Mouse (Mus musculus): ENCODE measurements at regions not wholly inside any gene's neighbourhood (a gene's known extent, or its start where the extent isn't known, plus 50 kb on each side); places are given as distances from the start of the nearest gene placed in this dataset.

DNA sequence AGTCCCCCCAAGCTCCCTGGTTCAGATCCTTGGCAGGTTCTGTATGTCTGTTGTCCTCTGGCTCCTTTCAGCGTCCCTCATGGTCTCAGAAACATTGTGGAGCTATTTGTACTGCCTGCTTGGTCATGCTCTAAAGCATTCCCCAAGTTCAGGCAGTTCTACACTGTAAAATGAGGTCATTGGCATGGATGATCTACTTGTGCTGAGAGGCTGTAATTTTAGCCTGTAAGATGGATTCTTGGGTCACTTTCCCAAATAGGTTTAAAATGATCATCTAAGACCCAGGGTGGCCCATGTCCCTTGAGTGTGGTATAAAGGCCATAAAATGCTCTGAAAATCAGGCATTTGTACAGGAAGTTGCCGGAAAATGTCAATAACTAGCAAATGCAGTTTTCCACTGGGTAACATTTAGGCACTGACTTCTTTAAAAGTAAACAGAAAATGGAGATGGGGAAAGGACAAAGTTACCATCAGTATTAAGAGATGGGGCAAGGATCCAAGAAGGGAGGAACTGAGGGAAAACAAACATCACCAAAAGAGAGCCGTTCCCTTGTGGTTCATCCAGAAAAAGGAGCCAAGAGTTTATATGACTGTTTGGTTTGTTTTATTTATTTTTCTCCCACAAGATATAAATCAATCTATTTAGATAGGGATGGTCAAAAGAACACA is 81.5 kb upstream of the Gm11232 start:
- H3K36me3 ChIP-seq (ENCODE audit: insufficient read depth, low read length), result no peaks in the 10 kb centered on the region
- H3K9ac ChIP-seq (ENCODE audit: low read depth, low read length), result no peak overlapping the region
- H3K27me3 ChIP-seq (ENCODE audit: insufficient read depth, low read length), result no peaks in the 10 kb centered on the region
- H3K9me3 ChIP-seq (replicated peaks; ENCODE audit: low read length), result no peaks in the 10 kb centered on the region
- DNase-seq (ENCODE audit: low spot score), result peak; percentile 87
- no peak for TF ChIP-seq CTCF (IDR thresholded peaks at IDR 0.05; ENCODE audit: low read depth)
- H3K27ac ChIP-seq, result peak overlapping the region; percentile 36; the same call in 1 of the 2 replicates
- H3K4me3 ChIP-seq (replicated peaks; ENCODE audit: low read depth, low read length), result no peak overlapping the region
- H3K4me2 ChIP-seq (ENCODE audit: low read length), result no peak overlapping the region
- 31% methylated on average over 3 of the region's 3 CpGs for WGBS
- no peaks in the 10 kb centered on the region; the same call in 1 of the 2 replicates for H3K4me1 ChIP-seq (replicated peaks; ENCODE audit: insufficient read depth, low read length)
- peak; percentile 88 for ATAC-seq (replicated peaks; ENCODE audit: low FRiP score, low read depth)

DNA sequence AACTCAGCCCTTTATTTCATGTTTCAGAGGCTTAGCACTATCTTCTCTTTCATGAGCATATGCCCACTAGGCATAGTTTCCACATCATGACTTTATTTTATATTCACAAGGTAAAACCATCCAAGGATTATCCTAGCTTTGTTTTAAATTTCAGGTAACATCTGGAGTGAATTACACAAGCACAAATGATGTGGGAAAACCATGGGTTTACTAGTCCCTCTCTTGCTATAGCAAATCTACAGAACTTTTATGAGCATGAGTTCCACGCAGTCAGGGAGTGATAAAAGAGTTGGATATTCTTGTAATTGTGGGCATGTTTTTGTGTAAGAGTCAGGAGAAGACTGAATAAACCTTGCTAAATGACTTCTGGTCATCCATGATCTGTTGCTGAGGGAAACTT is 78.0 kb upstream of the Gm11232 start:
- H3K9ac ChIP-seq (ENCODE audit: low read depth, low read length), result no peak overlapping the region
- no peak overlapping the region for H3K4me3 ChIP-seq (replicated peaks; ENCODE audit: low read depth, low read length)
- ATAC-seq (replicated peaks; ENCODE audit: low FRiP score, low read depth), result no peak
- no peak overlapping the region for H3K27ac ChIP-seq
- H3K27me3 ChIP-seq (ENCODE audit: insufficient read depth, low read length), result no peaks in the 10 kb centered on the region
- no peak for TF ChIP-seq CTCF (IDR thresholded peaks at IDR 0.05; ENCODE audit: low read depth)
- no peaks in the 10 kb centered on the region; the same call in 1 of the 2 replicates for H3K4me1 ChIP-seq (replicated peaks; ENCODE audit: insufficient read depth, low read length)
- H3K4me2 ChIP-seq (ENCODE audit: low read length), result no peak overlapping the region
- H3K36me3 ChIP-seq (ENCODE audit: insufficient read depth, low read length), result no peaks in the 10 kb centered on the region
- H3K9me3 ChIP-seq (replicated peaks; ENCODE audit: low read length), result no peaks in the 10 kb centered on the region
- no peak for DNase-seq (ENCODE audit: low spot score)
- WGBS, result 88% methylated on average over 1 of the region's 1 CpGs

DNA sequence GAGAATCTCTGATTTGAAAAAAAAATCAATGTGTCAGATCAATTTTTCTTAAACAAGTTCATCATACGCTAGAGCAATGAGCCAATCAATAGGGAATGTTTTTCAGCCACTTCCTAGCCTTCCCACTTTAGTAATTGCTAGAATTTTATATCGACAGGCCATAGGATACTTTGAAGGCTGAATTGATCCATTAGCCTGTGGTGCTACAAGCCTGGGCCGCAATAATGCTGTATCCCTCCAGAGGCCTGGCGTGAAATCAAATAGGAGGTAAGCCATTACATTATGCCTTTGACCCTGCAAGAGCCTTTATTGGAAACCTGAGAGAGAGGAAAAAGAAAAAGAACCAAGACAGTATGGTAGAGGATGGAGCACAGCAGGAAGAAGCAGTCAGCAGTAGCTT is 53.7 kb upstream of the Gm11232 start:
- DNase-seq (ENCODE audit: low spot score), result no peak
- Histone ChIP-seq H3K27me3 (ENCODE audit: insufficient read depth, low read length) (no peaks in the 10 kb centered on the region), H3K36me3 (ENCODE audit: insufficient read depth, low read length) (no peaks in the 10 kb centered on the region), H3K9me3 (replicated peaks; ENCODE audit: low read length) (no peaks in the 10 kb centered on the region), H3K9ac (ENCODE audit: low read depth, low read length) (no peak overlapping the region), H3K27ac (no peak overlapping the region), H3K4me3 (replicated peaks; ENCODE audit: low read depth, low read length) (no peak overlapping the region), H3K4me2 (ENCODE audit: low read length) (no peak overlapping the region), H3K4me1 (replicated peaks; ENCODE audit: insufficient read depth, low read length) (no peaks in the 10 kb centered on the region)
- 88% methylated on average over 4 of the region's 4 CpGs for WGBS
- TF ChIP-seq CTCF (IDR thresholded peaks at IDR 0.05; ENCODE audit: low read depth), result no peak
- no peak for ATAC-seq (replicated peaks; ENCODE audit: low FRiP score, low read depth)

DNA sequence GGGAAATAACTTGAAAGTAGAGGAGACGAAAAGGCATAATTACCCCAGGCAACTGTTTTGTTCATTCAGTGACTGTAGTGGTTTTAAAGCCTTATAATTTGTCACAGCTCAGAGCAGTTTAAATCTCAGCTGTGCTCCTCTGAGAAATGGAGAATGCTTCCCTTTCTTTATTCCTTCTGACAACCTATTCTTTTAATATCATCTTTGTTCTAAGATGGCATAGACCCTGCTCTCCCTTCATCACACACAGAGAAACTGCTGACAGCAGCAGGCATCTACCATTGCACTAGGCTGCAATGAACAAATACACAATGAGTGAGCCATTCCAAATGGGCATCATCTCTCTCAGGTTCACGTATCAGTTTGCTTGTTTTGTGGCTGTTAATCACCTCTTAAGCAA is 50.5 kb upstream of the Gm11232 start:
- DNase-seq (ENCODE audit: low spot score), result no peak
- Histone ChIP-seq H3K4me1 (replicated peaks; ENCODE audit: insufficient read depth, low read length) (no peaks in the 10 kb centered on the region), H3K9me3 (replicated peaks; ENCODE audit: low read length) (no peaks in the 10 kb centered on the region), H3K27me3 (ENCODE audit: insufficient read depth, low read length) (no peaks in the 10 kb centered on the region), H3K4me2 (ENCODE audit: low read length) (no peak overlapping the region), H3K27ac (no peak overlapping the region), H3K4me3 (replicated peaks; ENCODE audit: low read depth, low read length) (no peak overlapping the region), H3K9ac (ENCODE audit: low read depth, low read length) (no peak overlapping the region), H3K36me3 (ENCODE audit: insufficient read depth, low read length) (no peaks in the 10 kb centered on the region)
- 34% methylated on average over 2 of the region's 2 CpGs for WGBS
- no peak for TF ChIP-seq CTCF (IDR thresholded peaks at IDR 0.05; ENCODE audit: low read depth)
- ATAC-seq (replicated peaks; ENCODE audit: low FRiP score, low read depth), result no peak
